Mouse (Mus musculus): Measurements from ENCODE around the gene Siae.

Gene Siae

DNA sequence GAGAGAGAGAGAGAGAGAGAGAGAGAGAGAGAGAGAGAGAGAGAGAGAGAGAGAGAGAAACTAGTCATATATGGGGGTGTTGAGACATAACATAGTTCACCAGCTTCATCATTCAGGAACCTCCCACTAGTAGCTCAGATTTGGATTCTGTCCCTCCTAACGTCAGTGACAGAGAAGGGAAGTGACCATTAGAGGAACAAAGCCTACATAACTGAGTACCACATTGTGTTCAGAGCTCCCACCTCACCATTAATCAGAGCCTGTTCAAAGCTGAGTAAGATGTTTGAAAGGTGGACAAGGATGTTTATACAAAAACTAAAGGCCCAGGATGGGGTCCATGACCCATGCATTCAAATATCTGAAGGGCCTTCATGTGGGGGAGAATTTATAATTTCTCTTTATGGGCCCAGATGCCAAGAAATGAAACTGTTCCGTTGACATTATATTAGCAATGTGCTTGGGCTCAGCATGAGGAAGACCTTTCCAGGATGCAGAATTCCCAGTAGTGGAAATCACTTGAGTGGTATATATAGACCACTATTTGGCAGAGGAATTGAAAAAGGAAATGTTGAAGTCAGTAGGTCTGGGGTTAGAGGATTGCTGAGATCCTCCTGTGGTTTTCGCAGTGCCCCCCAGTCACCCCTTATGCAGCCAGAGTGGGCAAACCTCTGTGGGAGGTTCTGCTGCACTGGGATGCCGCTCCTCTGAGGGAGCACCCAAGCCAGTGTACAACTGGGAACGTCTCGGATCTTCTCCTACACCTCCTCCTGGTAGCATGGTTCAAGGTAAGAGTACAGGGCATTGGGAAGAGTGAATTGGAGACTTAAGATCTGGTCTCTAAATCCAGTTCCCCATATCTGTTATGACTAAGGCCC lies 14.6 kb upstream of the Siae start:
- DNase-seq (ENCODE audit: low read depth), result no peak

DNA sequence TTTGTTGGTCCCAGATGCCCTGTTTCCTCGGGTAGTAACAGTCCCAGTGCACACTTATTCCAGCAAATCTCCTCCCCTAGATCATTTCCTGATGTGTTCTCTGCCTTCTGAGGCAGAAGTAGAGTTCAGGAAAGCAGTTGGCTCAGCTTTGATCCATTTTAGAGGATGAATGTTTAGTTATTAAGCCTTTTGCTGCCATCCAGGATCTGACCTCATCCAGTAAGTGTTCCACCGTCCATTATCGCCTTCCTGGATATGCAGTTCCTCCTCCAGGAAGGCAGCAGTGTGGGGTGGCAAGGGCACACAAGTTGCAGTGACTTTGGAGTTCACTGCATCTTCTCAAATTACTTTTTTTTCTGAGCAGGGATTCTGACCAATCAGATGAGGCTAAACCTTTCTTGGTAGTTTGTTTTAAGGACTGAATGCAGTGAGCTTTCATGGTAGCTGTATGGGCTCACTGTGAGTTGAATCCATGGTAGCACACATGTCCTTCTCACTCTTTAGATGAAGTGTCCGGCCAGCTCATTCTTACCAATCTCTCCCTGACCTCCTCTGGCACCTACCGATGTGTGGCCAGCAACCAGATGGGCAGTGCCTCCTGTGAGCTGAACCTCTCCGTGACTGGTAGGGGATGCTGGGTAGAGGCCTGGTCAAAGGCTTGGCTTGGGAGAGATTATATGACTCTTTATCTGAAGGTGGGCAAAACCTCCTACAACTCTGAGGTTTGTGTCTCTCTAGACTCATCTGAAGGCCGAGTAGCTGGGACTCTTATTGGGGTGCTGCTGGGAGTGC lies 13.5 kb upstream of the Siae start:
- DNase-seq (ENCODE audit: low read depth), result no peak

GRCm38 (mm10) chr9:37543869-37544440 lies 11.5 kb upstream of the Siae start:
- DNase-seq (ENCODE audit: low read depth), result no peak

DNA sequence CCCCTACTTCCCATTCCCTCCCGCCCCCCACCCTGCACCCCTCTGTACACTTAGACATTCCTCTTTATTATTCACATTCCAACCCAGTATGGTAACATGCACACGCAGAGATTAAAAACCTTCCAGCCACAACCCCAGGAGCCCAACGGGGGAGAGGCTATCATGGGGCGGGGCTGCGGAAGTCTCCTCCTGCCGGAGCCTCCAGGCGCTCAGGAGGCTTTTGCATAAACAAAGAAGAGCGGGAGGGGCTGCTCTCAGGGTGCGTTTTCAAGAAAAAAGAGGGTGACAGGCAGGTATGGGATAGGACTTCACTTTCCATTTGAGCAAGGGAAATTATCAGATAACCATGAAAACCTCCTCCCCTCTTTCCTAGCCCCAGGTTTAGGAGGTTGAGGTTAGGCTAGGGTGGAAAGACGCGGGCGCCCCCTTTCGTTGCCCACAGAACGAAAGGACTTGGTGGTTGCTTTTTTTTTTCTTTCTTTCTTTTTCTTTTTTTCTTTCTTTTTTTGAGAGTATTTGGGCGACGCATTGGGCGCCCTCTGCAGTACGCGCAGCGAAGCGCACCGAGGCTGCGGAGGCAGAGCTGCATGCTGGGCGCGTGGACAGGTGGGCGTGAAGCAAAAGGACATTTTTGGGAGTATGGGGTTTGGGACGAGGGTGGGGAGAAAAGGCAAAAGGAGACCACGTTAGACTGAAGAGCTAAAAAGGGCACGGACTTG lies 10.9 kb upstream of the Siae start:
- peak; percentile 60 for DNase-seq (ENCODE audit: low read depth)

DNA sequence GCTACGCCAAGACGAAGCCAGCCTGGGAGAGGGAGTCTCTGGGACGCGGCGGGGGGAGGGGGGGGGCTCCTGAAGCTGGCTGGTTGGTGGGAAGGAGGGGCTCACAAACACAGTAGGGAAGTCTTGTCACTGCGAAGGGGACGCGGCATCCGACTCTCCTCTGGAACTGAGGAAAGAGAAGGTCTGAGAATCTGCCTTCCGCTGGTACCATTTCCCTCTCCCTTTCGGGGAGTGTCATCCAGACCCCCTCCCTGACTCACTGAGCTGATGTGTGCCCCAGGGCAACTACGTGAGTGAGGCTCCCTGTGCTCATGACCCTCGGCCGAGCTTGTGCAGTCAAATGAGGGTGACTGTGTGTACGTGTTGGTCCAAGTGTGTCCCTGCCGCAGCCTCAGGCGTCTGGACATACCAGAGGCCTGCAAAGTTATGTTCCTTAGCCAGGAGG lies 10.3 kb upstream of the Siae start:
- no peak for DNase-seq (ENCODE audit: low read depth)

GRCm38 (mm10) chr9:37545847-37546452 lies 9.5 kb upstream of the Siae start:
- DNase-seq (ENCODE audit: low read depth), result no peak

- no peak for DNase-seq (ENCODE audit: low read depth)
Measured at GRCm38 (mm10) chr9:37546889-37547288, 8.6 kb upstream of the Siae start.

DNA sequence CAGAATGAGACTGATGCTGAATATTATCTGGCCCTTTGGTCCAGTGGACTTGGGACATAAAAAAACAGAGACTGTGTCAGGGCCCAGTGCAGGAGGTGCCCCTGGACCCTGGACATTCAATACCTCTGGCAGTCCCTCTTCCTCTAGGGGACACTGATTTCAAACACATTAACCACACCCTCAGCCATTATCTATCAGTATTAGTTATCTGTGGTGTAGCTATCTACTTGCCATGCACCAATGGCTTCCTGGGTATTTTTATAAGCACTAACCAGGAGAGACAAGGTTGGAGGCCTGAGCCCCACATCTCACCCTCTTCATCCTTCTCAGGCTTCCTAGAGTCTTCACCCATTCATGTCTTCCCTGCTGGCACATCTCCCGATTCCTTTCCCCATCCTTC lies 5.1 kb upstream of the Siae start:
- no peak for DNase-seq (ENCODE audit: low read depth)

- no peak for DNase-seq (ENCODE audit: low read depth)
Measured at GRCm38 (mm10) chr9:37551751-37552531, 3.6 kb upstream of the Siae start.

DNA sequence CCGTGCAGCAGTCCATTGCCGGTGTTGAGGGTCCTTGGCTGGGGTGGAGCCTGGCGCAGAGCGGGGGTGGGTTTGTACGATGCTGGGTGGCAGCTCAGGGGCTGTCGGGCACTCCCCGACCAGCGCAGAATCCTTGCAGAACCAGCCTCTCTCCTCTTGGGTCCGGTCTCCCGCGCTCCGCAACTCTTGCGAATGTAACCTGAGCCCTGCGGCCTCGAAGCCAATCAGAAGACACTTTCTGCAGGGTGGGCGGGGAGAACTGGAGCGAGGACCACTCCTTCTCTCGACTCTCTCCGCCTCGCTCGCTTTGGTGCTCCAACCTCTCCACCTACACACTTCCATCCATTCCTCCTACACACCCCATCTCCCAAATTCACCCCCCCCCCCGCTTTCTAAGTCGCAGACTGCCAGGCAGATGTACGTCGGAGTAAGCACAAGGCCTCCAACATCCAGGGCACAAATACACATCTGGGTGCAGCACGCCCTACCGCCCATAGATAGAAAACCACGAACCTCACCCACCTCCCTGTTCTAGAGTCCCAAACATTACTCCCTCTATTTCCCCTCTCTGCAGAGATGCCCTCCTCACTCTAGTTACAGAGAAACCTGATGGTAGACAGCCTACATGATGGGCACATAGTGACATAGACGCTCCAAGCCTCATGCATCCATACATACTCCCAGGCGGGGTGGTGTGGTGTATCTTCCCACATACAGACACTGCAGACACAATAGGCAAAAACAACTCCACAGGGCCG lies 2.8 kb upstream of the Siae start, which contains the start of gene Nrgn:
Nrgn (minus strand) TSS at position 369 of the 758 bp plus-strand sequence.
- DNase-seq (ENCODE audit: low read depth), result peak; percentile 83

GRCm38 (mm10) chr9:37554279-37554678 lies 1.2 kb upstream of the Siae start:
- no peak for DNase-seq (ENCODE audit: low read depth)

DNA sequence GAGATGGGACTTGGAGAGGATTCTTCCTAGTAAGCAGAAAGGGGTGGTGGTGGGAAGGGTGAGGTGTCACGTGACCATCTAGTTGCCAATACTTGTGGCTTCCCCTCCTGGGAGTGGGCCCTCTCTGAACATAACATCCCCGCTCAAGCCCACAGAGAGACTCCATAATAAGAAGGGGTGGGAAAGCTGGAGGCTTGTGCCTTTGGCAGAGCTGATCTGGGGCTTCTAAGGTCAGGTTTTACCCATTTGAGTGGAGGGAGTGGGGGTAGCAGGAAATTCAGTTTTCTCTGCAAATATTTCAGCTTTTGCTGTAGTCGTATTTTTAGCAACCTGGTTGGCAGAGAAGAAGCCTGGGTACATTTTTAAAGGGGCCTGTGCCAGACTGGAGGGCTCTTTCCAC lies 868 bp downstream of the Siae start:
- no peak for DNase-seq (ENCODE audit: low read depth)

GRCm38 (mm10) chr9:37560617-37561016 lies 5.1 kb downstream of the Siae start:
- DNase-seq (ENCODE audit: low read depth), result no peak

DNA sequence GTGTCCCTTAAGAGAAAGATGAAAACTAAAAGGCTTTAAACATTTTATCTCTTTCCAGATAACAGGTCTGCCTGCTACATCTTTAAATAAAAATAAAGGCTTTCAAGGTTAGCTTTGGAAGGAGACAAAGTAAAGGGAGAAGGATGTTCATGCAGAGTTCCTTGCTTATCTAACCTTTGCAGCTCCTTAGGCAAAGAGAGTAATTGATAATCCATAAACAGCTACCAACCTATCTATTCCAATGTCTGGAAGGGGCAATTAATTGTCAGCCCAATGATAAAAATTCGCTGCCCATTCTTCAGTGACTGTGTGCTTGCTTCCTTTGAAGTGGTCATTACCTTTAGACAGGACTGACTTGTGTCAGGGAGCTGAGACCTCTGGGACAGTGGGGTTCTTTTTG lies 8.3 kb downstream of the Siae start:
- DNase-seq (ENCODE audit: low read depth), result no peak

- DNase-seq (ENCODE audit: low read depth), result no peak
Measured at GRCm38 (mm10) chr9:37567019-37567418, 11.5 kb downstream of the Siae start.

- no peak for DNase-seq (ENCODE audit: low read depth)
Measured at GRCm38 (mm10) chr9:37567454-37567853, 12.0 kb downstream of the Siae start.

- DNase-seq (ENCODE audit: low read depth), result no peak
Measured at GRCm38 (mm10) chr9:37567892-37568604, 12.6 kb downstream of the Siae start.

GRCm38 (mm10) chr9:37568605-37569214 lies 13.2 kb downstream of the Siae start:
- no peak for DNase-seq (ENCODE audit: low read depth)
